Mouse (Mus musculus) G1E (cell line): ENCODE results near the gene Paqr5.

ENCODE experiments used
- GATA1 ChIP-seq: IDR thresholded peaks from 2 replicates; pipeline ENCODE4 v1.6.1; 2012; ENCODE audit warnings: borderline replicate concordance, low read length, inconsistent platforms, mixed read lengths
- POLR2AphosphoS5 ChIP-seq: IDR thresholded peaks from 2 replicates; pipeline ENCODE4 v1.6.1; 2012; ENCODE audit warnings: low read depth, low read length, inconsistent platforms; ENCODE audit not compliant: insufficient replicate concordance

DNA sequence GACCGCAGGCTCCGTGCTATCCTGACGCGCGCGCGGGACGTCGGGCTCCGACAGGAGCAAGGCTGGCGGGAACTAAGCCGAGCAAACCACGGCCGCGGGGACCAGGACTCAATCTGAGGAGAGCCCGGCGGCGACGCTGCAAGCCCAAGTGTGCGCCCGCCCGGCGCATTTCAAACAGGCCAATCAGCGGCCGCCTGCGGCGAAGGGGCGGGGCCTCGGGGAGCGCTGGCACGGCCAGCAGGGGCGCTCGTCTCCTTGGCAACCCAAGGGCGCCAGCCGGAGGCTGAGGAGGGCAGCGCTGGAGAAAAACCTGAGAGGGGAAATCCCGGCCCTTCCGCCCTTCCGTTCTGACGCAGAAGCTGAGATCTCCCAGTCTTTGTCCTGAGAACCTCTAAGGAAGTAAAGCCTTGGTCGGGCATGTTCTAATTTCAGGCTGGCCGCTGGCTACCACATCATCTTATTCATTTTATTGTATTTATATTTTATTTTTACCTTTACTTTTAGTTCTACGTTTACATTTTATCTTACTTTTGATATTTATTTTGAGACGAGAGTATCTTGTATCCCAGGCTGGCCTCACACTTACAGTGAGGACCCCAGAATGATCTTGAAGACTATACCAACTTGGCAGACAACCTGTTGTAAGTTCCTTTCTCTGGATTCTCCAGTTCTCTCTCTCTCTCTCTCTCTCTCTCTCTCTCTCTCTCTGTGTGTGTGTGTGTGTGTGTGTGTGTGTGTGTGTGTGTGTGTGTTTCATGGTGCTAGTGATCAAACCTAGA lies 79.8 kb downstream of the Paqr5 start, which contains the start of gene Kif23:
- TF ChIP-seq POLR2AphosphoS5 (no peak), GATA1 (no peak)
